Comparison of ENCODE assay signal across 16 mouse cellular contexts in genomic region chr15:86337726-86338125, GRCm38 (mm10).
DNase-seq lines count a peak whose midpoint lies in the region; ATAC-seq and TF ChIP-seq lines count a peak whose summit lies in the region.
"Had no signal": no experiment of that assay in that cellular context is flagged by ENCODE, and none has a peak within 500 bp of the region (broad histone marks: within the 10 kb centered on the region; RNA-seq: fewer than 3 reads in every experiment).

No protein-coding gene starts in this region.

- 82% methylated on average over 10 of the region's 10 CpGs for whole genome bisulfite sequencing in forebrain, embryonic 10.5 days
- WGBS in forebrain, embryonic 14.5 days: 78% methylated on average over 10 of the region's 10 CpGs

- no peak overlapping the region for H3K4me3 ChIP-seq in forebrain, embryonic 10.5 days
- H3K4me3 ChIP-seq in forebrain, embryonic 14.5 days (ENCODE audit: low read depth, low read length): no peak overlapping the region
- H3K4me3 ChIP-seq: forebrain, embryonic 15.5 days; left cerebral cortex, adult 2 months; limb, embryonic 13.5 days; liver, embryonic 15.5 days; midbrain, embryonic 13.5 days had no signal

- no peak overlapping the region for H3K4me2 ChIP-seq in forebrain, embryonic 14.5 days (ENCODE audit: low read length)
- H3K4me2 ChIP-seq: forebrain, embryonic 15.5 days; limb, embryonic 13.5 days; liver, embryonic 15.5 days; midbrain, embryonic 13.5 days had no signal

- no peak for TF ChIP-seq POLR2A in brain, embryonic 14.5 days (IDR thresholded peaks at IDR 0.05; ENCODE audit: borderline replicate concordance, extremely low read depth, insufficient read depth, insufficient read length, poor library complexity, severe bottlenecking)

- peak overlapping the region; percentile 9; the same call in 1 of the 2 replicates for H3K27ac ChIP-seq in forebrain, embryonic 10.5 days
- no peak overlapping the region for H3K27ac ChIP-seq in forebrain, embryonic 14.5 days (ENCODE audit: low read depth, low read length)
- H3K27ac ChIP-seq: forebrain, embryonic 15.5 days; left cerebral cortex, adult 2 months; limb, embryonic 13.5 days; liver, embryonic 15.5 days; midbrain, embryonic 13.5 days had no signal

- H3K9ac ChIP-seq in forebrain, embryonic 14.5 days (ENCODE audit: low read length): no peak overlapping the region
- H3K9ac ChIP-seq: forebrain, embryonic 15.5 days; limb, embryonic 13.5 days; liver, embryonic 15.5 days; midbrain, embryonic 13.5 days had no signal

- peak; percentile 32; the same call in 1 of the 2 replicates for TF ChIP-seq CTCF in brain, embryonic 14.5 days (IDR thresholded peaks at IDR 0.05; ENCODE audit: borderline replicate concordance, extremely low read depth, insufficient read depth, insufficient read length)

- no peak for ATAC-seq in forebrain, embryonic 14.5 days
- no peak for ATAC-seq in granulocyte monocyte progenitor cell, adult 5-6 weeks (replicated peaks; ENCODE audit: poor library complexity, severe bottlenecking)
- ATAC-seq: forebrain, embryonic 15.5 days; midbrain, embryonic 13.5 days had no signal

- H3K4me1 ChIP-seq in forebrain, embryonic 10.5 days: peaks cover 5% of the 10 kb centered on the region; the same call in 1 of the 2 replicates
- peaks cover 10% of the 10 kb centered on the region; the same call in 1 of the 2 replicates for H3K4me1 ChIP-seq in forebrain, embryonic 14.5 days (ENCODE audit: control insufficient read depth, insufficient read depth, low read length)
- H3K4me1 ChIP-seq: liver, embryonic 15.5 days had no signal

- DNase-seq in forebrain, embryonic 10.5 days (ENCODE audit: extremely low spot score, low spot score): no peak
- DNase-seq in forebrain, embryonic 14.5 days (ENCODE audit: low spot score): no peak
- peak; percentile 21 to 44 for DNase-seq in kidney, postnatal 4 days
- DNase-seq in kidney, adult 8-10 months: no peak
- no peak for DNase-seq in brain, embryonic 14.5 days (ENCODE audit: low read depth)
- DNase-seq in thymus, postnatal 10 days (ENCODE audit: low spot score in 2 of 2): peak; percentile 68 to 71
- no peak for DNase-seq in Muller cell, postnatal 12 days (ENCODE audit: inconsistent ontology term)
- DNase-seq: adrenal gland, adult 8-10 months; cerebellum, adult 9-10 months; right cerebral cortex, postnatal 4 days had no signal

- H3K27me3 ChIP-seq in forebrain, embryonic 10.5 days (ENCODE audit: poor library complexity, severe bottlenecking): no peaks in the 10 kb centered on the region
- H3K27me3 ChIP-seq in forebrain, embryonic 14.5 days (replicated peaks; ENCODE audit: control insufficient read depth, insufficient read depth, low read length): no peaks in the 10 kb centered on the region
- H3K27me3 ChIP-seq: forebrain, embryonic 15.5 days; liver, embryonic 15.5 days; midbrain, embryonic 13.5 days had no signal

- H3K9me3 ChIP-seq in forebrain, embryonic 10.5 days: no peaks in the 10 kb centered on the region
- H3K9me3 ChIP-seq in forebrain, embryonic 14.5 days (replicated peaks; ENCODE audit: control insufficient read depth, low read length): no peaks in the 10 kb centered on the region
- H3K9me3 ChIP-seq: forebrain, embryonic 15.5 days; limb, embryonic 13.5 days; liver, embryonic 15.5 days; midbrain, embryonic 13.5 days had no signal

- H3K36me3 ChIP-seq in forebrain, embryonic 10.5 days (replicated peaks): no peaks in the 10 kb centered on the region
- no peaks in the 10 kb centered on the region for H3K36me3 ChIP-seq in forebrain, embryonic 14.5 days (ENCODE audit: control insufficient read depth, insufficient read depth, low read length)
- H3K36me3 ChIP-seq: forebrain, embryonic 15.5 days; limb, embryonic 13.5 days; liver, embryonic 15.5 days; midbrain, embryonic 13.5 days had no signal

Comparison
In these comparisons a context has a peak if more than half of its experiments do, and no peak if none do; other contexts are left out.
1. DNase-seq: peak in kidney, postnatal 4 days (2 of 2) and thymus, postnatal 10 days (2 of 2); none in forebrain, embryonic 10.5 days (single experiment), forebrain, embryonic 14.5 days (single experiment), kidney, adult 8-10 months (0 of 2), brain, embryonic 14.5 days (single experiment) and Muller cell, postnatal 12 days (single experiment).